11 mouse cellular contexts compared by ENCODE assay signal in genomic region chr17:81032957-81033356, GRCm38 (mm10).
"Had no signal": no experiment of that assay in that cellular context is flagged by ENCODE, and none has a peak within 500 bp of the region (broad histone marks: within the 10 kb centered on the region; RNA-seq: fewer than 3 reads in every experiment).

No protein-coding gene starts in this region.

- ATAC-seq: midbrain, embryonic 15.5 days had no signal

- H3K36me3 ChIP-seq: midbrain, embryonic 15.5 days had no signal

- H3K27ac ChIP-seq: kidney, embryonic 15.5 days; limb, embryonic 12.5 days; lung, embryonic 15.5 days; midbrain, embryonic 15.5 days; neural tube, embryonic 12.5 days; stomach, postnatal 0 days had no signal

- DNase-seq: kidney, adult 18-20 months; kidney, postnatal 14 days; lung, postnatal 14 days; thymus, postnatal 4 days had no signal

- H3K4me2 ChIP-seq: kidney, embryonic 15.5 days; limb, embryonic 12.5 days; lung, embryonic 15.5 days; midbrain, embryonic 11.5 days; midbrain, embryonic 15.5 days; neural tube, embryonic 12.5 days had no signal

- H3K27me3 ChIP-seq: kidney, embryonic 15.5 days; limb, embryonic 12.5 days; lung, embryonic 15.5 days; midbrain, embryonic 15.5 days; neural tube, embryonic 12.5 days had no signal

- H3K4me3 ChIP-seq: kidney, embryonic 15.5 days; limb, embryonic 12.5 days; lung, embryonic 15.5 days; midbrain, embryonic 15.5 days; neural tube, embryonic 12.5 days had no signal

- H3K9me3 ChIP-seq: kidney, embryonic 15.5 days; limb, embryonic 12.5 days; lung, embryonic 15.5 days; midbrain, embryonic 15.5 days; neural tube, embryonic 12.5 days had no signal

- H3K9ac ChIP-seq: kidney, embryonic 15.5 days; limb, embryonic 12.5 days; lung, embryonic 15.5 days; midbrain, embryonic 15.5 days; neural tube, embryonic 12.5 days had no signal

- H3K4me1 ChIP-seq: kidney, embryonic 15.5 days; limb, embryonic 12.5 days; lung, embryonic 15.5 days; midbrain, embryonic 15.5 days; neural tube, embryonic 12.5 days had no signal
